Mouse (Mus musculus) frontal cortex, adult 2 months (tissue): Measurements from ENCODE around the gene Tmem72. TPM values are rescaled to one million over a fixed set of nuclear protein-coding genes. Genes with fewer than 3 reads are reported as not detected.

Experiments
- polyA plus RNA-seq: library from polyadenylated mRNA; depleted of rRNA; stranded (reverse); fragments of >200 nt; gene quantifications from 2 replicates; pipeline ENCODE4 v1.2.3, GENCODE M21; 2012; rRNA removed

Tmem72 gene
- polyA plus RNA-seq, 1 experiment: 0.14 TPM

Other genes with a start within 250 kb of the Tmem72 start
- 0.02 TPM in 1 of 2 replicates, not detected in the other for gene Olfr211, start 227.8 kb downstream of the Tmem72 start, polyA plus RNA-seq
- gene Olfr212, start 210.4 kb downstream of the Tmem72 start, polyA plus RNA-seq: 0.06 and 0.19 TPM in 2 replicates
- 0.06 TPM in 1 of 2 replicates, not detected in the other for gene Olfr213, start 178.5 kb downstream of the Tmem72 start, polyA plus RNA-seq
- gene Gm5580, start 165.8 kb downstream of the Tmem72 start, polyA plus RNA-seq: 0.08 TPM in 1 of 2 replicates, not detected in the other
- not detected in 2 replicates for gene Olfr214, start 162.7 kb downstream of the Tmem72 start, polyA plus RNA-seq
- not detected in 2 replicates for gene Olfr215, start 132.7 kb downstream of the Tmem72 start, polyA plus RNA-seq
- 30.5 and 34.9 TPM in 2 replicates for gene Zfp422, start 87.9 kb downstream of the Tmem72 start, polyA plus RNA-seq
- 0.88 and 1.8 TPM in 2 replicates for gene Depp1, start 66.3 kb downstream of the Tmem72 start, polyA plus RNA-seq
- gene Rassf4, start 43.0 kb downstream of the Tmem72 start, polyA plus RNA-seq: 8.8 TPM in 2 replicates